ENCODE assay signal across 16 mouse cellular contexts in genomic region chr6:86050586-86051268, GRCm38 (mm10). TPM values are rescaled to one million over a fixed set of nuclear protein-coding genes. Genes with fewer than 3 reads are reported as not detected.
DNase-seq lines count a peak whose midpoint lies in the region; ATAC-seq and TF ChIP-seq lines count a peak whose summit lies in the region.
"Had no signal": no experiment of that assay in that cellular context is flagged by ENCODE, and none has a peak within 500 bp of the region (broad histone marks: within the 10 kb centered on the region; RNA-seq: fewer than 3 reads in every experiment).

No protein-coding gene starts in this region.

- TF ChIP-seq CTCF in intestine, postnatal 0 days (IDR thresholded peaks at IDR 0.05; ENCODE audit: low read depth) = no peak

- H3K4me3 ChIP-seq in forebrain, embryonic 12.5 days (replicated peaks) = no peak overlapping the region
- H3K4me3 ChIP-seq in intestine, postnatal 0 days (ENCODE audit: low read depth, low read length) = no peak overlapping the region
- H3K4me3 ChIP-seq in midbrain, embryonic 15.5 days = no peak overlapping the region
- H3K4me3 ChIP-seq: embryonic facial prominence, embryonic 13.5 days; myocyte had no signal

- DNase-seq in gonadal fat pad, adult 2 months (ENCODE audit: low read depth) = peak; percentile 19
- DNase-seq in gastrocnemius, postnatal 36 days = no peak
- no peak for DNase-seq in heart, postnatal 36 days
- no peak for DNase-seq in thymus, postnatal 4 days
- DNase-seq: cerebellum, postnatal 25 days; liver, postnatal 0 days; right cerebral cortex, postnatal 4 days had no signal

- H3K27ac ChIP-seq in forebrain, embryonic 12.5 days = peak overlapping the region; percentile 97
- no peak overlapping the region for H3K27ac ChIP-seq in intestine, postnatal 0 days (ENCODE audit: low read depth, low read length)
- H3K27ac ChIP-seq in midbrain, embryonic 15.5 days = peak overlapping the region; percentile 97
- H3K27ac ChIP-seq: embryonic facial prominence, embryonic 13.5 days; stomach, postnatal 0 days had no signal

- peaks cover 52% of the 10 kb centered on the region for H3K4me1 ChIP-seq in forebrain, embryonic 12.5 days
- H3K4me1 ChIP-seq in intestine, postnatal 0 days (replicated peaks; ENCODE audit: control insufficient read depth, insufficient read depth, low read length) = 0 out of 2 replicates have a peak, but pooled peaks cover 16% of the 10 kb centered on the region
- peaks cover 63% of the 10 kb centered on the region for H3K4me1 ChIP-seq in midbrain, embryonic 15.5 days

- no peak for ATAC-seq in forebrain, embryonic 12.5 days (ENCODE audit: low FRiP score)
- no peak for ATAC-seq in intestine, postnatal 0 days
- no peak for ATAC-seq in midbrain, embryonic 15.5 days (replicated peaks)
- no peak for ATAC-seq in megakaryocyte, adult 5-6 weeks (ENCODE audit: poor library complexity, severe bottlenecking)
- ATAC-seq: liver, postnatal 0 days had no signal

- intact Hi-C loops in gastrocnemius, postnatal 36 days (cut with DNase I) = no loop called here
- intact Hi-C loops in heart, postnatal 36 days (cut with DNase I) = no loop called here

- H3K9ac ChIP-seq in forebrain, embryonic 12.5 days = no peak overlapping the region
- no peak overlapping the region for H3K9ac ChIP-seq in intestine, postnatal 0 days (ENCODE audit: low read depth, low read length)
- no peak overlapping the region for H3K9ac ChIP-seq in midbrain, embryonic 15.5 days
- H3K9ac ChIP-seq: embryonic facial prominence, embryonic 13.5 days; liver, postnatal 0 days had no signal

- H3K9me3 ChIP-seq in forebrain, embryonic 12.5 days = no peaks in the 10 kb centered on the region
- no peaks in the 10 kb centered on the region for H3K9me3 ChIP-seq in intestine, postnatal 0 days (ENCODE audit: control insufficient read depth)
- H3K9me3 ChIP-seq in midbrain, embryonic 15.5 days = no peaks in the 10 kb centered on the region
- H3K9me3 ChIP-seq: embryonic facial prominence, embryonic 13.5 days had no signal

- WGBS in forebrain, embryonic 12.5 days = 66% methylated on average over 6 of the region's 6 CpGs
- 29% methylated on average over 6 of the region's 6 CpGs for WGBS in intestine, postnatal 0 days
- 31% methylated on average over 6 of the region's 6 CpGs for WGBS in midbrain, embryonic 15.5 days

- H3K27me3 ChIP-seq in forebrain, embryonic 12.5 days = no peaks in the 10 kb centered on the region
- H3K27me3 ChIP-seq in intestine, postnatal 0 days (replicated peaks; ENCODE audit: control insufficient read depth, insufficient read depth, low read length) = no peaks in the 10 kb centered on the region
- no peaks in the 10 kb centered on the region for H3K27me3 ChIP-seq in midbrain, embryonic 15.5 days (replicated peaks)
- H3K27me3 ChIP-seq: embryonic facial prominence, embryonic 13.5 days had no signal

- H3K4me2 ChIP-seq in forebrain, embryonic 12.5 days = no peak overlapping the region
- peak overlapping the region; percentile 37 for H3K4me2 ChIP-seq in intestine, postnatal 0 days (replicated peaks; ENCODE audit: low read depth)
- H3K4me2 ChIP-seq in midbrain, embryonic 15.5 days = no peak overlapping the region
- H3K4me2 ChIP-seq: embryonic facial prominence, embryonic 13.5 days had no signal

- no peaks in the 10 kb centered on the region for H3K36me3 ChIP-seq in forebrain, embryonic 12.5 days (replicated peaks)
- no peaks in the 10 kb centered on the region for H3K36me3 ChIP-seq in intestine, postnatal 0 days (ENCODE audit: control insufficient read depth, insufficient read depth)
- no peaks in the 10 kb centered on the region for H3K36me3 ChIP-seq in midbrain, embryonic 15.5 days (replicated peaks)
- H3K36me3 ChIP-seq: embryonic facial prominence, embryonic 13.5 days had no signal

RNA-seq across cellular contexts. Expression of gene Add2, which starts 22.2 kb away (rescaled TPM):
- polyA plus RNA-seq in forebrain, embryonic 12.5 days (2016; fragmentation: Nextera tagmentation; extraction: Ambion mirVana) = 124 and 128 TPM in 2 replicates
- polyA plus RNA-seq in gonadal fat pad, adult 2 months (2012; rRNA removed) = 0.14 and 0.23 TPM in 2 replicates
- 2.0 and 2.1 TPM in 2 replicates for polyA plus RNA-seq in intestine, postnatal 0 days (2015; fragmentation: Nextera tagmentation; extraction: Ambion mirVana)
- 206 and 209 TPM in 2 replicates for polyA plus RNA-seq in midbrain, embryonic 15.5 days (2015; fragmentation: Nextera tagmentation; extraction: Ambion mirVana)
- total RNA-seq in megakaryocyte, adult 5-6 weeks (2015) = 1.0 and 2.1 TPM in 2 replicates
- 2.4 and 3.1 TPM in 2 replicates for total RNA-seq in megakaryocyte, adult 5-6 weeks (2017)
- total RNA-seq in gastrocnemius, postnatal 36 days (2021) = under 1 TPM in 1 of 2 experiments, not detected in 1; 0.05 TPM
- total RNA-seq in heart, postnatal 36 days (2021) = under 1 TPM; 0.16 to 0.64 TPM

RNA-seq across cellular contexts. Expression of gene Figla, which starts 34.8 kb away (rescaled TPM):
- polyA plus RNA-seq in forebrain, embryonic 12.5 days (2016; fragmentation: Nextera tagmentation; extraction: Ambion mirVana) = not detected in 2 replicates
- not detected in 2 replicates for polyA plus RNA-seq in gonadal fat pad, adult 2 months (2012; rRNA removed)
- not detected in 2 replicates for polyA plus RNA-seq in intestine, postnatal 0 days (2015; fragmentation: Nextera tagmentation; extraction: Ambion mirVana)
- not detected in 2 replicates for polyA plus RNA-seq in midbrain, embryonic 15.5 days (2015; fragmentation: Nextera tagmentation; extraction: Ambion mirVana)
- not detected in 2 replicates for total RNA-seq in megakaryocyte, adult 5-6 weeks (2015)
- total RNA-seq in megakaryocyte, adult 5-6 weeks (2017) = not detected in 2 replicates
- not detected for total RNA-seq in gastrocnemius, postnatal 36 days (2021)
- total RNA-seq in heart, postnatal 36 days (2021) = not detected
- total RNA-seq: adrenal gland, adult 18-20 months had no signal
- polyA plus RNA-seq: embryonic facial prominence, embryonic 13.5 days; limb, embryonic 11.5 days; liver, postnatal 0 days; myocyte; stomach, postnatal 0 days had no signal

Comparison
In these comparisons a context has a peak if more than half of its experiments do, and no peak if none do; other contexts are left out.
1. RNA of gene Add2, which starts 22.2 kb away (polyA plus RNA-seq): 206 to 209 TPM in midbrain, embryonic 15.5 days and 124 to 128 TPM in forebrain, embryonic 12.5 days; 2.0 to 2.1 TPM in intestine, postnatal 0 days and 0.14 to 0.23 TPM in gonadal fat pad, adult 2 months; every median in the first group is over 10 times any median in the second.